Mouse (Mus musculus) activated CD4-positive, CD25-positive, alpha-beta regulatory T cell, adult 4 months (primary cell): ENCODE data around the gene Tmem106a. TPM values are rescaled to one million over a fixed set of nuclear protein-coding genes. Genes with fewer than 3 reads are reported as not detected.
"Not testable (repeated sequence)": the region's sequence is repeated elsewhere in the genome, so short reads cannot be mapped to it uniquely, and the experiment has no call there.

ENCODE experiments used
- ATAC-seq: one replicate; pipeline ENCODE4 v1.8.0; 2017
- polyA plus RNA-seq, 2 experiments: library from polyadenylated mRNA; unstranded; fragments of 100-300 nt; shearing (Covaris generic); gene quantifications; one replicate each; pipeline ENCODE4 v1.2.1; 2017

Tmem106a gene
- polyA plus RNA-seq, 2 experiments from 2014 or later = 13.4 to 13.6 TPM

DNA sequence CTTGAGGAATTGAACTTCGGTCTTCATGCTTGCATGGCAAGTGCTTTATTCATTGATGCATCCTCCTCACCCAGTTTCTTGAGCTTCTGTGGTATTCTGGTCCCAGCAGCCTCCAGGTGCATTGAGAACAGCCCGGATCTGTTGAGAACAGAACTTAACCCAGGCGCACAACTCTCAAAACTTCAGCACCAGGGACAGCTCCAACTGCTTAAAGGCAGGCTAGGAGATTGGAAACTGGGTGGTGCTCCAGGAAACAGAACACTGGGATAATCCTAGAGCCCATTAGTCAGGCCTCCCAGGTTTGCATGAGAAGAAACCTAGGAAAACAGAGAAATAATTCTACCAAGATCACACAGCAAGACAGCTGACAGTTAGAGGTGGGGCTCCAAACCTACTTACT lies 20.4 kb downstream of the Tmem106a start:
- ATAC-seq = no peak

DNA sequence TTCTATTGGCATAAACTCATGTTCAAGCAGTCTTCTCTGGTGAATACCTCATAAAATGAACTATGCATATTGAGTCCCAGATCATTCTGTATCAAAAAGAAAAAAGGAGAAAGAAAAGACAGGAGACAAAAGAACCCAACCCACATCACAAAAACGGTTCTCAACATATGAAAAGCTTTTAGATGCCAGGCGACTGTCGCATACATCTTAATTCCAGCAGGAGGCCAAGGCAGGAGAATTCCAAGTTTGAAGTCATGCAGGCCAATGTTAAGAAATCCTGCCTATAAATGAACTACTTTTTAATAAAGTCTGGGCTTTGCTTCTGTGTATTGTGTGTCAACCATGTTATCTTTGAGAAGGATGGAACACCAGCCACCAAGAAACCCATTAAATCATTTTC lies 22.1 kb downstream of the Tmem106a start:
- no peak for ATAC-seq

DNA sequence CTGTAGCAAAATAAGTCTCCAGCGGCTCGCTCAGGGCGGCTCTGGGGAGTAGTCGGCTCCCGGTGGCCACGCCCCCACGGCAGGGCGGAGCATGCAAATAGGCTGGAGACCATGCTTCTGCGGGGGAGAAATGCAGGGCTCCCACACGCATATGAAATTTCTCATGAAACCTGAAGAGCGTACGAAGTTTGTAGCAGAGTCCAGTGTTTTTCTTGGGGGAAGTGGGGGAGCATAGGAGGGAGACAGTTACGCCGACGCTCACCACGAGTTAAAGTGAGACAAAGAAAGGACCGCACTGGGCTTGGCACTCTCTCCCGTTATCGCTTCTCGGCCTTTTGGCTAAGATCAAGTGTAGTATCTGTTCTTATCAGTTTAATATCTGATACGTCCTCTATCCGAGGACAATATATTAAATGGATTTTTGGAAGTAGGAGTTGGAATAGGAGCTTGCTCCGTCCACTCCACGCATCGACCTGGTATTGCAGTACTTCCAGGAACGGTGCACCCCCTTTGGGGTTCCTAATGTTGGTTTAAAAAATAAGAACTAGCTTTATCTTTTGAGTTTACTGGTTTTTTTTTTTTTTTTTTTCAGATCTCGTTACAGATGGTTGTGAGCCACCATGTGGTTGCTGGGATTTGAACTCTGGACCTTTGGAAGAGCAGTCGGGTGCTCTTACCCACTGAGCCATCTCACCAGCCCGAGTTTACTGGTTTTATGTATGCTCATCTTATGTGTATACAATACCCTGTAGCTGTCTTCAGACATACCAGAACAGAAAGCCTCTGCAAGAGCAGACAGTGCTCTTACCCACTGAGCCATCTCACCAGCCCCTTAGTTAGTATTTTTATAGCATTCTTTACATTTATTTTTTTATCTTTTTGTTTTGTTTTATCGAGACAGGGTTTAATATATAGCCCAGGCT lies 22.8 kb downstream of the Tmem106a start:
- peak; percentile 71 for ATAC-seq

DNA sequence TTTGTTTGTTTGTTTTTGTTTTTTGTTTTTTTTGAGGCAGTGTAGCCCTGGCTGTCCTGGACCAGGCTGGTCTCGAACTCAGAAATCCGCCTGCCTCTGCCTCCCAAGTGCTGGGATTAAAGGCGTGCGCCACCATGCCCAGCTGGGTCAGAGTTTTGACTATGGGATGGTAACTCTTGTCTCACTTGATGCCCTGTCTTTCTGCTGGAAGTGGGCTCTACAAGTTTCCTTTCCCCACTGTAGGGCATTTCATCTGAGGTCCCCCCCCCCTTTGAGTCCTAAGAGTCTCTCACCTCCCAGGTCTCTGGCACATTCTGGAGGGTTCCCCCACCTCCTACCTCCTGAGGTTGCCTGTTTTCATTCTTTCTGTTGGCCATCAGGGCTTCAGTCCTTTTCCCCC lies 25.1 kb downstream of the Tmem106a start:
- not testable (repeated sequence) for ATAC-seq

DNA sequence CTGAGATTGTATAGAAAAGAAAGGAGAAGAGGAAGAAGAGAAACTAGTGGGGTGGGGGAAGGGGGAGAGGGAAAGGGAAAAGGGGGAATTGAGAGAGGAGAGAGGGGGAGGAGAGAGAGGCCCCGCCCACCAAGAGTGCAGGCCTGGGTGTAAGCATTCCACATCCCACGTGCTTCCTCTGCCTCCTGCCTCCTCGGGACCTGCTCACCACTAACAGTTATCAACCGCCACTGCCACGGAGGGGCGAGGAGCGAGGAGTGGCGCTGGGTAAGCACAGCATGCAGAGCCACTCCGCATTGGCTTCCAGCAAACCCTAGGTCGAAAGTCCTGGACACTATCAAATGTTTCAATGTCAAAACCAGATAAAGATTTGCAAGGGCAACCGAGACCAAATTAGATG lies 28.4 kb downstream of the Tmem106a start:
- no peak for ATAC-seq

DNA sequence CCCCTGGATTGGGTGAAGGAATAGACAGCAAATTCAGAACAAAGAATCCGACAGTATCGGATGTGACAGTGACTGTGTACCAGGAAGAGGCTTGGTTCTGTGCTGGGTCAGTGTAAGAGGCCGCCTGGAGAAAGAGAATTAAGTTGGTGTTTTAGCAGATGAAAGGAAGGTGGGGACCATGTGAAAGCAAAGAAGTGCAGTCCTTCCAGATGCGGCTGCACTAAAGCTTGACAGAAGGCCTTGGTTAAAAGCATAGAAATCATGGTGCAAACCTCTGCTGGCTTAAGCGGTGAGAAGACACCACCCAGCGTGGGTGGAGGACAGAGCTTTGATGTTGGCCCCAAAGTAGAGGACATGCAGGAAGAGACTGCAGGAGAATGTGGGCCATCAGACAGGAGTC lies 31.6 kb downstream of the Tmem106a start:
- ATAC-seq = no peak

DNA sequence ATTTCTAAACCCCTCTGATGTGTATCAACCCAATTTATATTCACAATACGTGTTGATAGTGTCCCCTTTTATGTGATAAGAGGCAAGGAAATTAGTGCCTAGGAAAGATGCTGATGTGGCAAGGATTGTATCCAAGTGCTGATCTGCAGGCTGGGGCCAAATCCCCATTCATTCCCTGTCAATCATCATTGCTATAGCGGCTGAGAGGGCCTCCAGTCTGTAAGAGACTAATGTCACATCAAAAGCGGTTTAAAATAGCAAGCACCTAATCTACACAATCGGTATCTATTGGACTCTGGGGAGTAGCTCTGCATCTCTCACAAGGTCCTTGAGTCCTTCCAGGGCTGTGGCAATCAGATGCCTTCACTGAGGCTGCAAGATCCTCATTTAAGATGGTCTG lies 32.1 kb downstream of the Tmem106a start:
- no peak for ATAC-seq

DNA sequence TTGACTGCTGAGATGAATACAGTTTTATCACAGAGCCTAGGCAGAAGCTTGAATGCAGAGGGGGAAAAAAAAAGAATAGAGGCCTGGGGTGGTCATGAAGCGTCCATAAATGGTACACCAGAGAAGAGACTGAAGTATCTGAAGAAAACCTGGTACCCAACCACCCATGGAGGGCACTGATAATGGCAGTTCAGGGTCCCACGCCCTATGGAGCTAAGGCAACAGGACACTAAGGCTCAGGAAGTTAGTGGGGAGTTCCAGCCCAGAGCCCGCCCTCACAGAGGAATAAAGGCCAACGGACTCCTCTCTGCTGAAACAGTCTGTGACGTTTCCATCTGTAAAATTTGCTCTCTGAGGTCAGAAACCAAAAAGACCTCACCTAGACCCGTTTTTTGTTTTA lies 33.3 kb downstream of the Tmem106a start:
- ATAC-seq = no peak

DNA sequence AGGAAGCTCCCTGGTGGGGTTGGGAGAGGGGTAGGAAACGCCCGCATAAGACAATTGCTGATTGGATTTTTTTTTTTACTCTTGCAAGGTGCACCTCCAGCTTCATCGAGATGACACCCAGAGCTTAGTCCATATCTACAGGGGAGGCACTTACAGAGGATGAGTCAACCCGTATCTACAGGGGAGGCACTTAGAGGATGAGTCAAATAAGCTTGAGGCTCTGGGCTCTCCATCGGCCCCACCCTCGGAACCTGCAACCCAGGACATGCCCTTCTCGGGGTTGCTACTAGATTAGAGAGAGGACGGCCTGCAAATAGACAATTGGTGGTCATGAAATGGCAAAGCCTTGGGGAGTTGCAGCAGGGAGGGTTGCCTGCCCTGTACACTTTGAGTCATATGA lies 34.1 kb downstream of the Tmem106a start:
- ATAC-seq = no peak

DNA sequence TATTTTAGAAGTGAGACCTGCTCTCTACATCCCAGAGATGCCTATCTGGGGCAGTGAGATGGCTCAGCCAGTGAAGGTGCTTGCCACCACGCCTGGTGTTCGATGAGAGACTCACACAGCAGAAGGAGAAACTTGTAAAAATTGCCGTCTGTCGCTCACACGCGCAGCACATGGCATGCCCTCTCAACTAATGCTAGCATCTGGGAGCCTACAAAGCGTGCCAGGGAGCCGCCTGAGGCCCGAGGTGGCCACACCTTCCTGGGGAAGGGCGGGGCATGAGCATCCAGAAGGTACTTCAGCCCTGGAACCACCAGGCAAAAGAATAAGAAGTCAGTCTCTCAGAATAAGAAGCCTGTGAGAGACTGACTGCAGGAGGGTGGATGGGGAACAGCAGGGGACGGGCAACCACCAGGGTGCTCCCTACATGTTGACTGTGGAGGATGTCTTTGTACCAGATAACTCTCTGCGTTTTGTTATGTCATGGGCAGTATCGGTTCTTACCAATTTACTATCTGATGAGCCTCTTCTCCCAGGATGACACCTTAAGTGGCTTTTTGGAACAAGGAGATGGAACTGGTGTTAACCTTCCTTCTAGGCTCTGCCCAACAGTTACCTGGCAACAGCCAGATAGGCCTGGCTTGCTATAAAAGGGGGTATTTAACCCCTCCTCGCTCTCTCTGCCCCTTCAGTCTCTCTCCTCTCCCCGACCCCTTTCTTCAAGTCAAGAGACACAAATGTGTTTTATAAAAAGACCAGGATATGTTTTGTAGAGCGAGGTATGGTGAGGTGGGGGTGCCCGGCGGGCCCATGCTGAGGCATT lies 35.1 kb downstream of the Tmem106a start:
- no peak for ATAC-seq

DNA sequence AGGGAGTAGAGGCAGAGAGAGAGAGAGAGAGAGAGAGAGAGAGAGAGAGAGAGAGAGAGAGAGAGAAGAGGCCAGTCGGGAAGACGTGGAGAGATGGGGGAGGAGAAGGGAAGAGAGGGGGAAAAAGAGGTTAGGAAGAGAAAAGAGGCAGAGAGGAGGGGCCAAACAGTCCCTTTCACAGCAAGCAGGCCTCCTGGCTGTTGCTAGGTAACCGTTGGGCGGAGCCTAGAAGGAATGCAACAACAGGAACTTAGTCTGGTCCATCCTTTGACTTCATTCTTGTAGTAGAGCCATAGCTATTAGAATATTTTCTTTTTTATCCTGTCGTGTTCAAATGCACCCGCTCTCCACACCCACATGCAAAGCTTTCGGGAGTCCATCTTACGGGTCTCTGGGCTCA lies 35.8 kb downstream of the Tmem106a start:
- no peak for ATAC-seq

DNA sequence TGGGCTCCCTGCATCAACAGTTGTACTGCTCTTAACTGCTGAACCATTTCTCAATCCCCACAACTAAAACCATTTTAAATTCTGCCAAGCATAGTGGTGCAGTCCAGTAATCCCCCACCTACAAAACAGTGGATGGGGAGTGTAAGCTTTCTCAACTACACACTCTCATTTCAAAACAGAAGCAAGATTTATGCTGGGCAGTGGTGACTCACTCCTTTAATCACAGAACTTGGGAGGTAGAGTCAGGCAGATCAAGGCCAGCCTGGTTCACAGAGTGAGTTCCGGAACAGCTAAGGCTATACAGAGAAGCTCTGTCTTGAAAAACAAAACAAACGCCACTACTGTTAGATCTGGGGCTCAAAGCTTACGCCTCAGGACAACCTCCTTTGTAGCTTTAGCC lies 36.6 kb downstream of the Tmem106a start:
- ATAC-seq = no peak

DNA sequence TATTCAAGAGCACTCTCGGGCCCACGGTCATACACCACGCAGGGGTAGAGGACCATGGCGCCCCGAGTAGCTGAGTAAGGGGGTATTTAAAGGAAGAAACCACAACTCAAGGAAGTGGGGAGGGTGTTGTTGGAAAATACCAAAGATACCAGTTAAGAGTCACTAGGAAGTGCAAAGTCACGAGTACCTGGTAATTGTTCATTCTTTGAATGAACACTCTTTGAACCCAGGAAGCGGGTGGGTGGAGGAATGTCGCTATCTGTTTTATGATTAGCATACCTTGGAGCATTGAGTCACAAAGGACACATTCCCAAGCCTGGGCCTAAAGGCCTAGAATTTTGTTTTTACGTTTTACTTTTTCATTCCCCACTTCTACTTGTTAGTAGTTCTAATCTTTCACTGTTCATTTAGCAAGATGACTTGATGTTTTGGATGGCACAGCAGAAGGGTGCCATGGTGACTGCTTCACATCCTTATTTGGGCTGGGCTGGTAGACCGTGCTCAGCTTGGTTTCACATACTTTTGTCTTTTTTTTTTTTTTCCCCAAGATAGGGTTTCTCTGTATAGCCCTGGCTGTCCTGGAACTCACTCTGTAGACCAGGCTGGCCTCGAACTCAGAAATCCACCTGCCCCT lies 38.1 kb downstream of the Tmem106a start:
- ATAC-seq = not testable (repeated sequence)

DNA sequence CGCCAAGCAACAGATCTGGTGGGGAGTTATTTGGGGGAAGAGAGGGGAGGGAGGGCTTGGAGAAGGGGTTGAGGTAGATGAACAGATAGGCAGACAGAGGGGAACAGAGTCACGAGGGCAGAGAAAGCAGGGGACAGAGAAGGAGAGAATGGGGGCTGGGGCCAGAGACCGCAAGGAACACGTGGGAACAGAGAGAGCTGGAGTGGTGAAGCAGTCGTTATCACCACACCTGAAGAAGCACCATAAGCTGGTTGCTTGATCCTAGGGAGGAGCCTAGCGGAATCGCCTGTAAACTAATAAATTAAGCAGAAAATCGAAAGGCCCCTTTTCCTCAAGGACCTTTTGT lies 44.6 kb downstream of the Tmem106a start:
- ATAC-seq = peak; percentile 40

DNA sequence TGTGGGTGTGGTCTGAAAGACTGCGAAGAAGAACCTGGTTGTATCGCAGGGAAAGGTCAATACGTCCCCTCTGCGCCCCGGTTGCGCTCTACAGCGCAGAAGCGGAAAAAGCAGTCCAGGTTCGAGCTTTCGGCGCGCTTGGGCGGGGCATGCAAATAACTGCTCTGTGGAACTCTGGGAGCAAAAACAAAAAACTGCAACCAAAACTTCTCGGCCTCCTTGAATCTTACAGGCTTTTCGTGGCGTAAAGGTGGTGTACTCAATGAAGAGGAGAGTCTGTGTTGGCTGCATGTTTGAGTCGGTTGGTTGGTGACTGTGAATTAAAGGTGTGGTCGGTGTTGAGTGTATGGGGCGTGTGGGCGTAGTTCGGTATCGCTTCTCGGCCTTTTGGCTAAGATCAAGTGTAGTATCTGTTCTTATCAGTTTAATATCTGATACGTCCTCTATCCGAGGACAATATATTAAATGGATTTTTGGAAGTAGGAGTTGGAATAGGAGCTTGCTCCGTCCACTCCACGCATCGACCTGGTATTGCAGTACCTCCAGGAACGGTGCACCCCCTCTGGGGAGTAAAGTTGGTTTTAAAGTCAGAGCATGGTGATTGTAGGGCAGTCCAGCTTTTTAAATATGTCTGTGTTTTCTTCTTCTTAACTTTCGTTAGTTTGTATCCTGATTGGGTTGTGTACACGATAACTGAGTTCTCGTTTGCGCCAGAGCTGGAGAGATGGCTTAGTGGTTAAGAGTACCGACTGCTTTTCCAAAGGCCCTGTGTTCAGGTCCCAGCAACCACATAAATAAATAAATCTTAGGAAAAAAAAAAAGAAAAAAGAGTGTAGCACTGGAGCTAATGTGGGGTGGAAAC lies 45.2 kb downstream of the Tmem106a start, which contains the start of gene Rdm1:
Rdm1 (plus strand) TSS at position 201 of the 862 bp plus-strand sequence.
- ATAC-seq = peak; percentile 69

DNA sequence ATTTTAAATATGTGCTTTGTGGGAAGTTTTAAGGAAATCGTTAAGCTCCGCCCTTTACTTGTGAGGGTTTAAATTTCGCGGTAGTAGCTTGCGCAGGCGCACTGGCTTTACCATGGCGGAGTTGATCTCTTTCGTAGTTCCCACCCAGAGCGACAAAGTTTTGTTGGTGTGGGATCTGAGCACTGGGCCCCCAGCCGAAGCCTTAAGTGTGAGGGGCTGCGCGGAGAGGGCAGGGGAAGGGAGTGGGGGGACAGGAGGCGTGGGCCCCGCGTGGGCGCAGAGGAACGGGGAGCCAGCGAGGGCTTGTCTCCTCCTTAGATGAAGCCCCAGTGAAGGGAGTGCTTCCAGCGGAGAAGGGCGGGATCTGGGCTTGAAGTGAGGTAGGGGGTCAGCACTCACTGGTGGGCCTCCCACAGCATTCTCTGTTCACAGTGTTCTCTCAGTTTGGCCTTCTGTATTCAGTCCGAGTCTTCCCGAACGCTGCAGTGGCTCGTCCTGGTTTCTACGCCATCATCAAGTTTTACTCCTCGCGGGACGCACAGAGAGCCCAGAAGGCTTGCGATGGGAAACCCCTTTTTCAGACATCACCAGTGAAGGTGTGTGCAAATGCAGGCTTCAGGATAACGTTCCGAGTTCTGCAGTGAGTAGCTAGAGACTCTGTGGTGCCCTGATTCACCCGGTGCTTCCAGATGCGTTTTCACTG lies 46.0 kb downstream of the Tmem106a start:
- ATAC-seq = peak; percentile 48

DNA sequence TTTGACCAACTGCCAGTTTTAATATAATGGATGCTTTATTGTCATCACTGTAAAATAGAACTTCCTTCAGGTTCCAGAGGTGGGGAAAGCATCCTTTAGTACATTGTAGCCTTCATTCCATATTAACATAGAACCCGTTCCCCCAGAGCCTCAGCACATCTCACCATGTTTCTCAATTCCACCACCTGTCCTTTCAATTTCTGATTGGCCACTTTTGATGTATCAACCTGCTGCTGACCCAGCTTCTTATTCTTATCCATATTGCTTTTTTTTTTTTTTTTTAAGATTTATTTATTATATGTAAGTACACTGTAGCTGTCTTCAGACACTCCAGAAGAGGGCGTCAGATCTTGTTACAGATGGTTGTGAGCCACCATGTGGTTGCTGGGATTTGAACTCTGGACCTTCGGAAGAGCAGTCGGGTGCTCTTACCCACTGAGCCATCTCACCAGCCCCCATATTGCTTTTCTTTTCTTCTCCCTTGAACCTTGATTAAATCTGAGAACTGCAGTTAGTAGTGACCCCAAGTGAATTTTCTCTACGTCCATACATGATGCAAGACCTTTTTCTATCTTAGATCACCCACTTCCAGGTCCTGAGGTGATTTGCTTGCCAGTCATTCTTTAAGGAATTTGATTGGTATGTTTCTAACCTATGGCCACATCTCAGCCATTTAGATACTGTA lies 46.8 kb downstream of the Tmem106a start:
- ATAC-seq = not testable (repeated sequence)

DNA sequence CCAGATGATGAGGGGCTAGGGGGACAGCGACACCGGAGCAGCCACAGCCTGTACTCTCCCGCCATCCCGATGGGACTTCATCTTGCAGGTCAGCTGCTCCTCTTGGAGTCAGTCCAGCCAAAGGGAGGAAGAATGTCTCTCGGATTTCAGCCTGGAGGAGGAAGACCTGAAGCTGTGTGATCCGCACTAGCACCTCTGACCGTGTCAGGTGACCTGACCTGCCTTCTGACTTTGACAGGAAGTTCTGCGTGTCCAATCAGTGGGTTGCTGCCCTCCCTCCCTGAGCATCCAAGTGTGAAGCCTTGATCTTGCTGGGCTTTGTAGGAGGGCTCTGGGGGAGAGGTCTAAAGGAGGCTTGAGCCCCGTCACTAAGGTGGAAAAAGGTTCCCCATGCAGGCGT lies 53.6 kb downstream of the Tmem106a start:
- no peak for ATAC-seq

DNA sequence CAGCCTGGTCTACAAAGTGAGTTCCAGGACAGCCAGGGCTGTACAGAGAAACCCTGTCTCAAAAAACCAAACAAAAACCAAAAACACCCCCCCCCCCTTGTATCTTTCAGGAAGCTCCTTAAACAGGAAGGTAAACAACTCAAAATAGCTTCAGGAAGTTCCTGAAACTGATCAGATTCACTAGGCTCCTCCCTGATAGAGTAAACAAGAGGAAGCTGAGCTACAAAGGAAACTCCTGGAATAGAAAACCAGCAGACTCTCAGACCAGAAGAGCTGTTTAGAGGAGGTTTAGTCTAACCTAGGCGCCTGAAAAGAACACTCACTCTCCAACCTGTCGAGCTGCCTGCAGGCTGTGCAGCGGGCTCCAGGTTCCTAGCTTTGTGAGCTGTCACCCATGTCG lies 57.7 kb downstream of the Tmem106a start:
- no peak for ATAC-seq

DNA sequence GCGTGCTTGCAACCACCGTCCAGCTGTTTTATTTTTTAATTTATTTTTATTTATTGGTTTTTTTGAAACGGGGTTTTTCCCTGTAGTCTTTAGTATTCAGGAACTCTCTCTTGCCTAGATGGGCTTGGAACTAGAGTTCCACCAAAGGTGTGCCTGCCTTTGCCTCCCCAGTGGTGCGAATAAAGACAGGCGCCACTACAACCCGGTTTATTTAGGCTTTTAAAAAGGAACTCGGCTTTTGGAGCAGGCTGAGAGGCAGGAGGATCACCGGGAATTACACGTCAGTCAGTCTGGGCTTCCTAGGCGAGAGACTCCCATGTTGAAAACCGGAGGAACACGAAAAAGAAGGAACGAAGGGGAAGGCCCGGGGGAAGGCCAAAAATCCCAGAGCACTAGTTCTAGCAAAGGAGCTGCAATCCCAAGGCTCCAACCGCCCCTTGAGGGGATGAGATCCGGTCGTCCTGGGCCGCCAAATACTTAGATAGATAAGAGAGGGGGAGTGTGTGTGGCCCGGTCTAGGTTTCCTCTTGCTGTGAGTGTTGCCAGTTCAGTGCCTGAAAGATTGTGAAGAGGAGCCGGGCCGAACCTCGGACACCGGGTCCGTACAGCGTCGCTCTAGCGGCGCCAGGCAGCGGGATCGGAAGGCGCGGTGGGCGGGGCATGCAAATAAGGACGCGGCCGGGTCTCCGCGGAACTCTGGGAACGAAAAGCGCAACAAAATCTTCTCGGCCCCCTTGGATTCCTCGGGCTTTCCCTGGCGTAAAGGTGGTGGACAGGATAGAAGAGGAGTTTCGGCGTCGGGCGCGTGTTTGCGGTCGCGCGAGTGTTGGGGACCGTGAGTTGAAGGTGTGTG lies 59.0 kb downstream of the Tmem106a start:
- peak; percentile 40 for ATAC-seq
